Comparison of ENCODE assay signal across 9 mouse cellular contexts in the genomic region with DNA sequence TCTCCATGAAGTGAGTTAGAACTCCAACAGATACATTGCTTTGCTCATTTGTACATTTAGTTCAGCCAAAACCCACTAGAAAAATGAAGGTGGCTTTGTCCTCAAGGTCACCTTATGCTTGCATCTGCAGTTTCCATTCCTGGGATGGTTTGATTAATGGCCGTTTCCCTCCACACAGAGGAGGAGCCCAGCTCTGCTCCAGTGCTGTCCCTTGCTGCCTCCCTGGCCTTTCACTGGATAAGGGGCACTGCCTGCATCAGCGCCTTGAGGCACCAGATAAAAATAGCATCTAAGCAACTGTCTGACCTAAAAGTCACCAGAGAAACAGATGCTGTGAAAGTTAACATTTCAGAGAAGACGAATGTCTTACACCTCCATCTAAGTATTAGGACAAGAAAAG. TPM values are rescaled to one million over a fixed set of nuclear protein-coding genes. Genes with fewer than 3 reads are reported as not detected.
DNase-seq lines count a peak whose midpoint lies in the region; ATAC-seq and TF ChIP-seq lines count a peak whose summit lies in the region.
"Had no signal": no experiment of that assay in that cellular context is flagged by ENCODE, and none has a peak within 500 bp of the region (broad histone marks: within the 10 kb centered on the region; RNA-seq: fewer than 3 reads in every experiment).

No protein-coding gene starts in this region.

- H3K36me3 ChIP-seq in heart, adult 2 months (ENCODE audit: control insufficient read depth, insufficient read depth, low read length): peaks cover 12% of the 10 kb centered on the region
- no peaks in the 10 kb centered on the region for H3K36me3 ChIP-seq in hindbrain, postnatal 0 days (ENCODE audit: insufficient read depth, low read length)
- H3K36me3 ChIP-seq in midbrain, embryonic 15.5 days (replicated peaks): no peaks in the 10 kb centered on the region
- H3K36me3 ChIP-seq in thymus, adult 2 months (ENCODE audit: control insufficient read depth, insufficient read depth, low read length): no peaks in the 10 kb centered on the region
- H3K36me3 ChIP-seq: G1E had no signal

- H3K9me3 ChIP-seq in hindbrain, postnatal 0 days (ENCODE audit: low read length): no peaks in the 10 kb centered on the region
- no peaks in the 10 kb centered on the region for H3K9me3 ChIP-seq in midbrain, embryonic 15.5 days

- intact Hi-C loops in heart, adult 2 months (cut with DNase I): no loop called here
- intact Hi-C loops in heart, postnatal 36 days (cut with DNase I): no loop called here

- peaks cover 16% of the 10 kb centered on the region for H3K4me1 ChIP-seq in heart, adult 2 months (ENCODE audit: control insufficient read depth, insufficient read depth, low read length)
- peaks cover 33% of the 10 kb centered on the region for H3K4me1 ChIP-seq in hindbrain, postnatal 0 days (ENCODE audit: insufficient read depth, low read length)
- H3K4me1 ChIP-seq in midbrain, embryonic 15.5 days: peaks cover 50% of the 10 kb centered on the region
- no peaks in the 10 kb centered on the region; the same call in 1 of the 2 replicates for H3K4me1 ChIP-seq in thymus, adult 2 months (replicated peaks; ENCODE audit: control insufficient read depth, insufficient read depth, low read length)

- ATAC-seq in hindbrain, postnatal 0 days: no peak
- 0 out of 2 replicates have a peak, but pooled peaks have one; percentile 27 for ATAC-seq in midbrain, embryonic 15.5 days (replicated peaks)

- H3K27me3 ChIP-seq in heart, adult 2 months (ENCODE audit: control insufficient read depth, insufficient read depth, low read length): no peaks in the 10 kb centered on the region
- no peaks in the 10 kb centered on the region for H3K27me3 ChIP-seq in hindbrain, postnatal 0 days (ENCODE audit: insufficient read depth, low read length)
- H3K27me3 ChIP-seq in midbrain, embryonic 15.5 days (replicated peaks): peaks cover 5% of the 10 kb centered on the region; the same call in 1 of the 2 replicates
- H3K27me3 ChIP-seq in thymus, adult 2 months (ENCODE audit: control insufficient read depth, insufficient read depth, low read length): 0 out of 2 replicates have a peak, but pooled peaks cover 2% of the 10 kb centered on the region

- peak overlapping the region; percentile 37; the same call in 1 of the 2 replicates for H3K4me3 ChIP-seq in heart, adult 2 months
- peak overlapping the region; percentile 15 for H3K4me3 ChIP-seq in hindbrain, postnatal 0 days (ENCODE audit: low read length)
- peak overlapping the region; percentile 23; the same call in 1 of the 2 replicates for H3K4me3 ChIP-seq in midbrain, embryonic 15.5 days
- H3K4me3 ChIP-seq in thymus, adult 2 months (ENCODE audit: control insufficient read depth, insufficient read depth, low read length): no peak overlapping the region

- peak; percentile 24 to 48 for DNase-seq in heart, adult 2 months
- no peak for DNase-seq in heart, postnatal 36 days
- DNase-seq in embryo, embryonic 10.5 days (ENCODE audit: low spot score): peak; percentile 79
- peak; percentile 44 for DNase-seq in hindbrain, postnatal 0 days (ENCODE audit: low spot score)
- no peak for DNase-seq in thymus, adult 2 months
- DNase-seq in cerebellum, postnatal 25 days: no peak
- DNase-seq in testis, postnatal 10 days (ENCODE audit: low spot score): no peak

- TF ChIP-seq EP300 in heart, adult 2 months (IDR thresholded peaks at IDR 0.05; ENCODE audit: insufficient read depth, low read depth, low read length): no peak

- H3K27ac ChIP-seq in heart, adult 2 months: peak overlapping the region; percentile 96
- H3K27ac ChIP-seq in hindbrain, postnatal 0 days: peak overlapping the region; percentile 91
- peak overlapping the region; percentile 75 for H3K27ac ChIP-seq in midbrain, embryonic 15.5 days
- H3K27ac ChIP-seq in thymus, adult 2 months (ENCODE audit: control insufficient read depth, insufficient read depth, low read length): no peak overlapping the region

- H3K4me2 ChIP-seq in hindbrain, postnatal 0 days (ENCODE audit: low read depth, low read length): peak overlapping the region; percentile 51
- peak overlapping the region; percentile 45 for H3K4me2 ChIP-seq in midbrain, embryonic 15.5 days

- H3K79me2 ChIP-seq in heart, adult 2 months (replicated peaks; ENCODE audit: control insufficient read depth, insufficient read depth, low read length): no peaks in the 10 kb centered on the region

- no peak for TF ChIP-seq CTCF in heart, adult 2 months (IDR thresholded peaks at IDR 0.05)
- no peak for TF ChIP-seq CTCF in hindbrain, postnatal 0 days (IDR thresholded peaks at IDR 0.05; ENCODE audit: low read depth)
- TF ChIP-seq CTCF in thymus, adult 2 months (IDR thresholded peaks at IDR 0.05; ENCODE audit: borderline replicate concordance, control insufficient read depth, extremely low read depth, insufficient read depth, low read length, poor library complexity): no peak

- peak overlapping the region; percentile 50 for H3K9ac ChIP-seq in heart, adult 2 months (ENCODE audit: low read depth, low read length)
- H3K9ac ChIP-seq in hindbrain, postnatal 0 days (replicated peaks; ENCODE audit: low read length): peak overlapping the region; percentile 55
- no peak overlapping the region for H3K9ac ChIP-seq in midbrain, embryonic 15.5 days

- 0 out of 2 replicates have a peak, but pooled peaks have one; percentile 35 for TF ChIP-seq POLR2A in heart, adult 2 months (IDR thresholded peaks at IDR 0.05; ENCODE audit: insufficient read depth, low read depth, low read length)
- no peak for TF ChIP-seq POLR2A in thymus, adult 2 months (IDR thresholded peaks at IDR 0.05; ENCODE audit: control insufficient read depth, extremely low read depth, insufficient read depth, low read length, poor library complexity)

- 34% methylated on average over 3 of the region's 3 CpGs for WGBS in heart, adult 2 months
- WGBS in hindbrain, postnatal 0 days: 23% methylated on average over 3 of the region's 3 CpGs
- 19% methylated on average over 3 of the region's 3 CpGs for WGBS in midbrain, embryonic 15.5 days
- 75% methylated on average over 3 of the region's 3 CpGs for WGBS in thymus, adult 2 months

RNA-seq across cellular contexts. Expression of gene Sparcl1, which starts 4.0 kb away (rescaled TPM):
- 100 to 1,000 TPM; 182 to 219 TPM for total RNA-seq in heart, adult 2 months (2021)
- polyA plus RNA-seq in heart, adult 2 months (2012; rRNA removed): 122 and 281 TPM in 2 replicates
- total RNA-seq in heart, postnatal 36 days (2021): 100 to 1,000 TPM; 218 to 246 TPM
- 660 and 723 TPM in 2 replicates for total RNA-seq in hindbrain, postnatal 0 days (2014; rRNA removed)
- polyA plus RNA-seq in hindbrain, postnatal 0 days (2015; fragmentation: Nextera tagmentation; extraction: Ambion mirVana): 782 and 913 TPM in 2 replicates
- polyA plus RNA-seq in midbrain, embryonic 15.5 days (2015; fragmentation: Nextera tagmentation; extraction: Ambion mirVana): 167 and 185 TPM in 2 replicates
- 15.2 and 26.8 TPM in 2 replicates for polyA plus RNA-seq in thymus, adult 2 months (2012; rRNA removed)
- total RNA-seq: G1E had no signal
- polyA plus RNA-seq: G1E had no signal

RNA-seq across cellular contexts. Expression of gene Gm17660, which starts 32.1 kb away (rescaled TPM):
- not detected for total RNA-seq in heart, adult 2 months (2021)
- not detected in 2 replicates for polyA plus RNA-seq in heart, adult 2 months (2012; rRNA removed)
- not detected for total RNA-seq in heart, postnatal 36 days (2021)
- 0.58 TPM in 1 of 2 replicates, not detected in the other for total RNA-seq in hindbrain, postnatal 0 days (2014; rRNA removed)
- polyA plus RNA-seq in hindbrain, postnatal 0 days (2015; fragmentation: Nextera tagmentation; extraction: Ambion mirVana): 0.61 TPM in 1 of 2 replicates, not detected in the other
- polyA plus RNA-seq in midbrain, embryonic 15.5 days (2015; fragmentation: Nextera tagmentation; extraction: Ambion mirVana): 0.63 TPM in 1 of 2 replicates, not detected in the other
- polyA plus RNA-seq in thymus, adult 2 months (2012; rRNA removed): not detected in 2 replicates
- total RNA-seq: G1E had no signal
- polyA plus RNA-seq: G1E had no signal

Comparison
In these comparisons a context has a peak if more than half of its experiments do, and no peak if none do; other contexts are left out.
1. DNase-seq: peak in heart, adult 2 months (2 of 2), embryo, embryonic 10.5 days (single experiment) and hindbrain, postnatal 0 days (single experiment); none in heart, postnatal 36 days (0 of 2), thymus, adult 2 months (single experiment), cerebellum, postnatal 25 days (0 of 2) and testis, postnatal 10 days (single experiment).